Mouse (Mus musculus) bone marrow, adult 2 months (tissue): ENCODE results near the gene Mrrf.

Experiments used
- CTCF ChIP-seq: fragments of 200-500 bp; IDR thresholded peaks from 2 replicates; pipeline ENCODE4 v1.5.1; 2011; ENCODE audit warnings: low read length, control low read depth; ENCODE audit not compliant: control insufficient read depth, insufficient read depth
- POLR2A ChIP-seq: fragments of 200-500 bp; IDR thresholded peaks from 2 replicates; pipeline ENCODE4 v1.6.1; 2011; ENCODE audit warnings: low read depth, mild to moderate bottlenecking, control low read depth, low read length, borderline replicate concordance; ENCODE audit not compliant: control insufficient read depth

- TF ChIP-seq CTCF, result no peak
- TF ChIP-seq POLR2A, result no peak
These were observed 36.5 kb upstream of the Mrrf start for GRCm38 (mm10) chr2:36099739-36100138.
